Mouse (Mus musculus): ENCODE results near the gene Olfr1395. TPM values are rescaled to one million over a fixed set of nuclear protein-coding genes. Genes with fewer than 3 reads are reported as not detected.
"Not testable (repeated sequence)": the region's sequence is repeated elsewhere in the genome, so short reads cannot be mapped to it uniquely, and the experiment has no call there.

Gene Olfr1395
- total RNA-seq, 2 experiments from 2014 or later, result not detected

GRCm38 (mm10) chr11:49170576-49170975 is 28.5 kb downstream of the Olfr1395 start:
- DNase-seq (ENCODE audit: low spot score in 2 of 2), result no peak

GRCm38 (mm10) chr11:49175345-49175744 is 33.3 kb downstream of the Olfr1395 start:
- no peak for DNase-seq (ENCODE audit: low spot score in 2 of 2)

GRCm38 (mm10) chr11:49176047-49176779 is 34.1 kb downstream of the Olfr1395 start:
- not testable (repeated sequence) for DNase-seq (ENCODE audit: low spot score in 2 of 2)

- DNase-seq (ENCODE audit: low spot score in 2 of 2), result no peak
These were observed 41.1 kb downstream of the Olfr1395 start for GRCm38 (mm10) chr11:49183172-49183571.

GRCm38 (mm10) chr11:49186452-49186851 is 44.4 kb downstream of the Olfr1395 start:
- no peak for DNase-seq (ENCODE audit: low spot score in 2 of 2)

- DNase-seq (ENCODE audit: low spot score in 2 of 2), result no peak
These were observed 44.9 kb downstream of the Olfr1395 start, which contains the start of gene Btnl9 for GRCm38 (mm10) chr11:49186955-49187488. Gene Btnl9, minus strand, starts transcription at chr11:49187159.

- no peak for DNase-seq (ENCODE audit: low spot score in 2 of 2)
These were observed 45.6 kb downstream of the Olfr1395 start for GRCm38 (mm10) chr11:49187701-49188100.

GRCm38 (mm10) chr11:49189737-49190136 is 47.7 kb downstream of the Olfr1395 start:
- DNase-seq (ENCODE audit: low spot score in 2 of 2), result peak; percentile 60 to 61

- DNase-seq (ENCODE audit: low spot score in 2 of 2), result no peak
These were observed 49.0 kb downstream of the Olfr1395 start for GRCm38 (mm10) chr11:49191083-49191482.

- DNase-seq (ENCODE audit: low spot score in 2 of 2), result not testable (repeated sequence)
These were observed 52.7 kb downstream of the Olfr1395 start for GRCm38 (mm10) chr11:49194771-49195170.

GRCm38 (mm10) chr11:49195819-49196322 is 53.8 kb downstream of the Olfr1395 start:
- no peak for DNase-seq (ENCODE audit: low spot score in 2 of 2)

Other genes with a start within 250 kb of the Olfr1395 start
- under 1 TPM; 0.33 to 0.39 TPM for gene Gm5431, start 240.1 kb upstream of the Olfr1395 start, total RNA-seq (2021)
- 1 to 10 TPM in 1 of 2 experiments, under 1 TPM in 1; 0.54 to 1.2 TPM for gene Psme2b, start 196.1 kb upstream of the Olfr1395 start, total RNA-seq (2021)
- gene Olfr56, start 163.4 kb upstream of the Olfr1395 start, total RNA-seq (2021), result not detected
- gene 9930111J21Rik1, start 162.9 kb upstream of the Olfr1395 start, total RNA-seq (2021), result 1 to 10 TPM in 1 of 2 experiments, under 1 TPM in 1; 0.47 to 1.2 TPM
- not detected for gene Gm12185, start 150.0 kb upstream of the Olfr1395 start, total RNA-seq (2021)
- not detected for gene Tgtp1, start 148.1 kb upstream of the Olfr1395 start, total RNA-seq (2021)
- gene 9930111J21Rik2, start 91.0 kb upstream of the Olfr1395 start, total RNA-seq (2021), result 1 to 10 TPM in 1 of 2 experiments, under 1 TPM in 1; 0.71 to 1.0 TPM
- gene Tgtp2, start 78.1 kb upstream of the Olfr1395 start, total RNA-seq (2021), result under 1 TPM in 1 of 2 experiments, not detected in 1; 0.11 TPM
- gene Ifi47, start 65.7 kb upstream of the Olfr1395 start, total RNA-seq (2021), result under 1 TPM; 0.21 to 0.62 TPM
- gene Olfr1396, start 27.4 kb upstream of the Olfr1395 start, total RNA-seq (2021), result not detected
- gene Olfr1394, start 12.1 kb downstream of the Olfr1395 start, total RNA-seq (2021), result not detected
- under 1 TPM; 0.30 to 0.40 TPM for gene Btnl9, start 44.9 kb downstream of the Olfr1395 start, total RNA-seq (2021)
- gene Zfp62, start 61.0 kb downstream of the Olfr1395 start, total RNA-seq (2021), result 10 to 100 TPM; 33.9 to 36.4 TPM
- gene Mgat1, start 101.9 kb downstream of the Olfr1395 start, total RNA-seq (2021), result 10 to 100 TPM; 43.9 to 50.2 TPM
- not detected for gene Olfr1393, start 136.0 kb downstream of the Olfr1395 start, total RNA-seq (2021)
- gene Olfr1392, start 143.0 kb downstream of the Olfr1395 start, total RNA-seq (2021), result under 1 TPM; 0.11 to 0.14 TPM
- under 1 TPM in 1 of 2 experiments, not detected in 1; 0.25 TPM for gene Olfr10, start 162.5 kb downstream of the Olfr1395 start, total RNA-seq (2021)
- not detected for gene Olfr1391, start 180.5 kb downstream of the Olfr1395 start, total RNA-seq (2021)
- not detected for gene Olfr1390, start 192.9 kb downstream of the Olfr1395 start, total RNA-seq (2021)